Mouse (Mus musculus): ENCODE measurements around the gene Dmrta2. TPM values are rescaled to one million over a fixed set of nuclear protein-coding genes. Genes with fewer than 3 reads are reported as not detected.
A peak's percentile ranks its signal among the peaks of the same experiment; 100 is the strongest.

Gene Dmrta2
- total and polyA plus RNA-seq, 2 experiments from 2014 or later: 0.06 to 1.2 TPM

- no peaks in the 10 kb centered on the region for H3K36me3 ChIP-seq (ENCODE audit: insufficient read depth, low read length)
- peak; percentile 86 for DNase-seq (ENCODE audit: low spot score)
- 0 out of 2 replicates have a peak overlapping the region, but pooled peaks have one; percentile 15 for H3K27ac ChIP-seq
- no peaks in the 10 kb centered on the region for H3K9me3 ChIP-seq (ENCODE audit: low read length)
- peak overlapping the region; percentile 21; the same call in 1 of the 2 replicates for H3K4me3 ChIP-seq (ENCODE audit: low read length)
- peak; percentile 77 for ATAC-seq
- TF ChIP-seq CTCF (IDR thresholded peaks at IDR 0.05; ENCODE audit: low read depth): peak; percentile 98
- H3K9ac ChIP-seq (replicated peaks; ENCODE audit: low read length): no peak overlapping the region
- no peaks in the 10 kb centered on the region for H3K27me3 ChIP-seq (ENCODE audit: insufficient read depth, low read length)
- peak overlapping the region; percentile 44 for H3K4me2 ChIP-seq (ENCODE audit: low read depth, low read length)
- H3K4me1 ChIP-seq (ENCODE audit: insufficient read depth, low read length): no peaks in the 10 kb centered on the region
- 16% methylated on average over 25 of the region's 25 CpGs for WGBS
These were observed 44.2 kb downstream of the Dmrta2 start for GRCm38 (mm10) chr4:110021956-110022625.

GRCm38 (mm10) chr4:110028461-110029188 lies 50.8 kb downstream of the Dmrta2 start:
- Histone ChIP-seq H3K4me2 (ENCODE audit: low read depth, low read length) (no peak overlapping the region), H3K9me3 (ENCODE audit: low read length) (no peaks in the 10 kb centered on the region), H3K4me1 (ENCODE audit: insufficient read depth, low read length) (no peaks in the 10 kb centered on the region), H3K4me3 (ENCODE audit: low read length) (no peak overlapping the region), H3K27me3 (ENCODE audit: insufficient read depth, low read length) (no peaks in the 10 kb centered on the region), H3K9ac (replicated peaks; ENCODE audit: low read length) (no peak overlapping the region), H3K27ac (no peak overlapping the region), H3K36me3 (ENCODE audit: insufficient read depth, low read length) (no peaks in the 10 kb centered on the region)
- WGBS: 60% methylated on average over 6 of the region's 6 CpGs
- peak; percentile 84 for ATAC-seq
- TF ChIP-seq CTCF (IDR thresholded peaks at IDR 0.05; ENCODE audit: low read depth): peak; percentile 93
- DNase-seq (ENCODE audit: low spot score): peak; percentile 88

GRCm38 (mm10) chr4:110029446-110029845 lies 51.6 kb downstream of the Dmrta2 start:
- Histone ChIP-seq H3K36me3 (ENCODE audit: insufficient read depth, low read length) (no peaks in the 10 kb centered on the region), H3K9me3 (ENCODE audit: low read length) (no peaks in the 10 kb centered on the region), H3K4me3 (ENCODE audit: low read length) (no peak overlapping the region), H3K27me3 (ENCODE audit: insufficient read depth, low read length) (no peaks in the 10 kb centered on the region), H3K4me2 (ENCODE audit: low read depth, low read length) (no peak overlapping the region), H3K4me1 (ENCODE audit: insufficient read depth, low read length) (no peaks in the 10 kb centered on the region), H3K9ac (replicated peaks; ENCODE audit: low read length) (no peak overlapping the region), H3K27ac (no peak overlapping the region)
- ATAC-seq (0 out of 2 replicates have a peak, but pooled peaks have one; percentile 4), DNase-seq (ENCODE audit: low spot score) (no peak)
- TF ChIP-seq CTCF (IDR thresholded peaks at IDR 0.05; ENCODE audit: low read depth): no peak
- WGBS: 81% methylated on average over 1 of the region's 1 CpGs
